Mouse (Mus musculus): ENCODE measurements around the gene Tcf7. TPM values are rescaled to one million over a fixed set of nuclear protein-coding genes. Genes with fewer than 3 reads are reported as not detected.
A peak's percentile ranks its signal among the peaks of the same experiment; 100 is the strongest.

The Tcf7 gene
- polyA plus RNA-seq, 1 experiment, result 2,910 TPM

GRCm38 (mm10) chr11:52262338-52262737, 20.5 kb downstream of the Tcf7 start:
- Histone ChIP-seq H3K27me3 (ENCODE audit: control insufficient read depth, insufficient read depth, low read length) (no peaks in the 10 kb centered on the region), H3K36me3 (ENCODE audit: control insufficient read depth, insufficient read depth, low read length) (peaks cover 99% of the 10 kb centered on the region), H3K4me3 (ENCODE audit: control insufficient read depth, insufficient read depth, low read length) (no peak overlapping the region), H3K27ac (ENCODE audit: control insufficient read depth, insufficient read depth, low read length) (peak overlapping the region; percentile 39; the same call in 1 of the 2 replicates), H3K4me1 (replicated peaks; ENCODE audit: control insufficient read depth, insufficient read depth, low read length) (peaks cover 77% of the 10 kb centered on the region)
- TF ChIP-seq POLR2A (IDR thresholded peaks at IDR 0.05; ENCODE audit: control insufficient read depth, extremely low read depth, insufficient read depth, low read length, poor library complexity) (no peak), CTCF (IDR thresholded peaks at IDR 0.05; ENCODE audit: borderline replicate concordance, control insufficient read depth, extremely low read depth, insufficient read depth, low read length, poor library complexity) (no peak)
- peak; percentile 13 for DNase-seq
- 88% methylated on average over 11 of the region's 11 CpGs for WGBS

DNA sequence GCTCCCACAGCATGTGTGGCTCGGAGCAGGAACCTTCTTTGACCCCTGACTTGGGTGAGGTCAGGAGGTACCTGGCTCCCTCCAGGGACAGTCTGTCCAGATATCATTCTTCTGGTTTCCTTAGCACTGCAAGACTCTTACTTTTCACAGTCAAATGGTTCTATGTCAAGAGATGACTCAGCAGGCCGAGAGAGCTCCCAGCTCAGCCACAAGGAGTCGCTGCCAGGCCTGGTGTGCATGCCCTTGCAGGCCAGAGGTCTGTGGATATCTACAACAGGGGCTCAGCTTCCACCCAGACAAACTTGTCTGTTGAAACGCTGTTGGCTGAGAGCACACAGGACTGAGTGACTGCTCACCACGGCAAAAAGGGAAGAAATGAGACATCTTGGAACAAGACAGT, 20.9 kb downstream of the Tcf7 start:
- peak; percentile 50 for DNase-seq
- Histone ChIP-seq H3K4me3 (ENCODE audit: control insufficient read depth, insufficient read depth, low read length) (no peak overlapping the region), H3K4me1 (replicated peaks; ENCODE audit: control insufficient read depth, insufficient read depth, low read length) (peaks cover 74% of the 10 kb centered on the region), H3K27me3 (ENCODE audit: control insufficient read depth, insufficient read depth, low read length) (no peaks in the 10 kb centered on the region), H3K36me3 (ENCODE audit: control insufficient read depth, insufficient read depth, low read length) (peaks cover 99% of the 10 kb centered on the region), H3K27ac (ENCODE audit: control insufficient read depth, insufficient read depth, low read length) (peak overlapping the region; percentile 39; the same call in 1 of the 2 replicates)
- WGBS, result 29% methylated on average over 5 of the region's 5 CpGs
- TF ChIP-seq CTCF (IDR thresholded peaks at IDR 0.05; ENCODE audit: borderline replicate concordance, control insufficient read depth, extremely low read depth, insufficient read depth, low read length, poor library complexity) (peak; percentile 47; the same call in 1 of the 2 replicates), POLR2A (IDR thresholded peaks at IDR 0.05; ENCODE audit: control insufficient read depth, extremely low read depth, insufficient read depth, low read length, poor library complexity) (no peak)

GRCm38 (mm10) chr11:52260878-52261277, 21.9 kb downstream of the Tcf7 start:
- no peak for TF ChIP-seq POLR2A (IDR thresholded peaks at IDR 0.05; ENCODE audit: control insufficient read depth, extremely low read depth, insufficient read depth, low read length, poor library complexity)
- TF ChIP-seq CTCF (IDR thresholded peaks at IDR 0.05; ENCODE audit: borderline replicate concordance, control insufficient read depth, extremely low read depth, insufficient read depth, low read length, poor library complexity), result no peak
- Histone ChIP-seq H3K4me3 (ENCODE audit: control insufficient read depth, insufficient read depth, low read length) (no peak overlapping the region), H3K27ac (ENCODE audit: control insufficient read depth, insufficient read depth, low read length) (peak overlapping the region; percentile 15; the same call in 1 of the 2 replicates), H3K4me1 (replicated peaks; ENCODE audit: control insufficient read depth, insufficient read depth, low read length) (peaks cover 69% of the 10 kb centered on the region), H3K36me3 (ENCODE audit: control insufficient read depth, insufficient read depth, low read length) (peaks cover 100% of the 10 kb centered on the region), H3K27me3 (ENCODE audit: control insufficient read depth, insufficient read depth, low read length) (no peaks in the 10 kb centered on the region)
- 81% methylated on average over 4 of the region's 4 CpGs for WGBS
- DNase-seq, result peak; percentile 12

GRCm38 (mm10) chr11:52258711-52259110, 24.1 kb downstream of the Tcf7 start:
- Histone ChIP-seq H3K4me1 (replicated peaks; ENCODE audit: control insufficient read depth, insufficient read depth, low read length) (peaks cover 53% of the 10 kb centered on the region), H3K4me3 (ENCODE audit: control insufficient read depth, insufficient read depth, low read length) (no peak overlapping the region), H3K27me3 (ENCODE audit: control insufficient read depth, insufficient read depth, low read length) (no peaks in the 10 kb centered on the region), H3K27ac (ENCODE audit: control insufficient read depth, insufficient read depth, low read length) (peak overlapping the region; percentile 26; the same call in 1 of the 2 replicates), H3K36me3 (ENCODE audit: control insufficient read depth, insufficient read depth, low read length) (peaks cover 100% of the 10 kb centered on the region)
- peak; percentile 31 for DNase-seq
- TF ChIP-seq CTCF (IDR thresholded peaks at IDR 0.05; ENCODE audit: borderline replicate concordance, control insufficient read depth, extremely low read depth, insufficient read depth, low read length, poor library complexity), result no peak
- no peak for TF ChIP-seq POLR2A (IDR thresholded peaks at IDR 0.05; ENCODE audit: control insufficient read depth, extremely low read depth, insufficient read depth, low read length, poor library complexity)
- 58% methylated on average over 5 of the region's 5 CpGs for WGBS

GRCm38 (mm10) chr11:52257376-52257775, 25.4 kb downstream of the Tcf7 start:
- peak overlapping the region; percentile 31; the same call in 1 of the 2 replicates for H3K27ac ChIP-seq (ENCODE audit: control insufficient read depth, insufficient read depth, low read length)
- DNase-seq, result peak; percentile 10
- no peaks in the 10 kb centered on the region for H3K27me3 ChIP-seq (ENCODE audit: control insufficient read depth, insufficient read depth, low read length)
- TF ChIP-seq CTCF (IDR thresholded peaks at IDR 0.05; ENCODE audit: borderline replicate concordance, control insufficient read depth, extremely low read depth, insufficient read depth, low read length, poor library complexity) (no peak), POLR2A (IDR thresholded peaks at IDR 0.05; ENCODE audit: control insufficient read depth, extremely low read depth, insufficient read depth, low read length, poor library complexity) (no peak)
- peaks cover 100% of the 10 kb centered on the region for H3K36me3 ChIP-seq (ENCODE audit: control insufficient read depth, insufficient read depth, low read length)
- no peak overlapping the region for H3K4me3 ChIP-seq (ENCODE audit: control insufficient read depth, insufficient read depth, low read length)
- peaks cover 42% of the 10 kb centered on the region for H3K4me1 ChIP-seq (replicated peaks; ENCODE audit: control insufficient read depth, insufficient read depth, low read length)
- 85% methylated on average over 3 of the region's 3 CpGs for WGBS

DNA sequence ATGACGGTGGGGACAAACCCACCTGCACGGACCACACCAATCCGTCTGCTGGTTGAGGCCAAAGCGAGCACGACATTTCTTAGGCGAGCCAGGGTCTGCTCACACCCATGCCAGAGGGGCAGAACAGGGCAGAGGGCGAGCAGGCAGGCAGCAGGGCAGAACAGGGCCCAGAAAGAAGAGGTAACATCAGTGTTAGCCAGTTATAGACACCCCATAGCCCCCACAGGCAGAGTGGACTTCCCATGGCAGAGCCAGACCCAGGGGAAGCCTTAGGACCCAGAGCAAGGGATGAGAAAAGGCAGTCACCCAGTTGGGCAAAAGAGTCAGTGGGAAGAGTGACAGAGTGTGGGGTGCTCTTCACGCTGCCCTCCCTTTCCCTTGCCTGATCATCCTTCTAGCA, 27.7 kb downstream of the Tcf7 start:
- Histone ChIP-seq H3K4me3 (ENCODE audit: control insufficient read depth, insufficient read depth, low read length) (no peak overlapping the region), H3K27me3 (ENCODE audit: control insufficient read depth, insufficient read depth, low read length) (no peaks in the 10 kb centered on the region), H3K36me3 (ENCODE audit: control insufficient read depth, insufficient read depth, low read length) (peaks cover 92% of the 10 kb centered on the region), H3K4me1 (replicated peaks; ENCODE audit: control insufficient read depth, insufficient read depth, low read length) (peaks cover 21% of the 10 kb centered on the region), H3K27ac (ENCODE audit: control insufficient read depth, insufficient read depth, low read length) (peak overlapping the region; percentile 36; the same call in 1 of the 2 replicates)
- peak; percentile 14 for DNase-seq
- TF ChIP-seq POLR2A (IDR thresholded peaks at IDR 0.05; ENCODE audit: control insufficient read depth, extremely low read depth, insufficient read depth, low read length, poor library complexity) (no peak), CTCF (IDR thresholded peaks at IDR 0.05; ENCODE audit: borderline replicate concordance, control insufficient read depth, extremely low read depth, insufficient read depth, low read length, poor library complexity) (no peak)
- 91% methylated on average over 8 of the region's 8 CpGs for WGBS

All from thymus, adult 2 months (tissue).